Mouse (Mus musculus): ENCODE data around the gene Klf8. TPM values are rescaled to one million over a fixed set of nuclear protein-coding genes. Genes with fewer than 3 reads are reported as not detected.
"Not testable (repeated sequence)": the region's sequence is repeated elsewhere in the genome, so short reads cannot be mapped to it uniquely, and the experiment has no call there.

The Klf8 gene
- under 1 TPM; 0.45 to 0.90 TPM for total RNA-seq (2021)

GRCm38 (mm10) chrX:153237304-153237919 lies at the start of gene Klf8:
Gene Klf8 (plus strand): TSS chrX:153237466.
- DNase-seq, result no peak

- DNase-seq, result peak; percentile 13
Measured at GRCm38 (mm10) chrX:153199185-153199584, 38.1 kb upstream of the Klf8 start.

- no peak for DNase-seq
Measured at GRCm38 (mm10) chrX:153211101-153211500, 26.2 kb upstream of the Klf8 start.

- no peak for DNase-seq
Measured at GRCm38 (mm10) chrX:153231240-153231639, 6.0 kb upstream of the Klf8 start.

GRCm38 (mm10) chrX:153233255-153233654 lies 4.0 kb upstream of the Klf8 start:
- no peak for DNase-seq

- DNase-seq, result peak; percentile 9
Measured at GRCm38 (mm10) chrX:153237920-153238504, 746 bp downstream of the Klf8 start.

GRCm38 (mm10) chrX:153254256-153254655 lies 17.0 kb downstream of the Klf8 start:
- no peak for DNase-seq

- DNase-seq, result no peak
Measured at GRCm38 (mm10) chrX:153255504-153255903, 18.2 kb downstream of the Klf8 start.

GRCm38 (mm10) chrX:153282185-153282584 lies 44.9 kb downstream of the Klf8 start:
- no peak for DNase-seq

GRCm38 (mm10) chrX:153311356-153311755 lies 74.1 kb downstream of the Klf8 start:
- no peak for DNase-seq

- DNase-seq, result no peak
Measured at GRCm38 (mm10) chrX:153323105-153323504, 85.8 kb downstream of the Klf8 start.

GRCm38 (mm10) chrX:153334140-153334539 lies 96.9 kb downstream of the Klf8 start:
- DNase-seq, result not testable (repeated sequence)

GRCm38 (mm10) chrX:153359331-153360215 lies 122.3 kb downstream of the Klf8 start:
- DNase-seq, result peak; percentile 27

- peak; percentile 6 for DNase-seq
Measured at GRCm38 (mm10) chrX:153360216-153360590, 122.9 kb downstream of the Klf8 start.

- DNase-seq, result no peak
Measured at GRCm38 (mm10) chrX:153360666-153361269, 123.5 kb downstream of the Klf8 start.

- peak; percentile 60 for DNase-seq
Measured at GRCm38 (mm10) chrX:153366754-153367153, 129.5 kb downstream of the Klf8 start.

- no peak for DNase-seq
Measured at GRCm38 (mm10) chrX:153369780-153370179, 132.5 kb downstream of the Klf8 start.

- no peak for DNase-seq
Measured at GRCm38 (mm10) chrX:153375105-153375504, 137.8 kb downstream of the Klf8 start.

- no peak for DNase-seq
Measured at GRCm38 (mm10) chrX:153381753-153382152, 144.5 kb downstream of the Klf8 start.

- peak; percentile 12 for DNase-seq
Measured at GRCm38 (mm10) chrX:153389291-153389690, 152.0 kb downstream of the Klf8 start.

- no peak for DNase-seq
Measured at GRCm38 (mm10) chrX:153417067-153417466, 179.8 kb downstream of the Klf8 start.

- DNase-seq, result no peak
Measured at GRCm38 (mm10) chrX:153433659-153434293, 196.5 kb downstream of the Klf8 start.
